Mouse (Mus musculus) heart, embryonic 16.5 days (tissue): ENCODE measurements at regions not wholly inside any gene's neighbourhood (a gene's known extent, or its start where the extent isn't known, plus 50 kb on each side); places are given as distances from the start of the nearest gene placed in this dataset.

Experiments
- ATAC-seq: fragments of 200-750 bp; cut with Nextera tagmentation; replicated peaks from 2 replicates; pipeline ENCODE4 v1.8.0; 2017; ENCODE audit warnings: moderate number of reproducible peaks; ENCODE audit not compliant: insufficient read depth, low FRiP score; ENCODE audit errors: extremely low read depth
- H3K27ac ChIP-seq: fragments of 300-500 bp; sonication (generic); 2 replicates; pipeline ENCODE4 v1.5.1; 2014; ENCODE audit warnings: mild to moderate bottlenecking, low read length, control low read depth, moderate library complexity
- H3K27me3 ChIP-seq: fragments of 300-500 bp; sonication (generic); 2 replicates; pipeline ENCODE4 v1.6.1; 2014; ENCODE audit warnings: low read length, mixed read lengths; ENCODE audit not compliant: control insufficient read depth, insufficient read depth
- H3K36me3 ChIP-seq: fragments of 300-500 bp; sonication (generic); 2 replicates; pipeline ENCODE4 v1.6.1; 2014; ENCODE audit not compliant: control insufficient read depth, insufficient read depth
- H3K4me1 ChIP-seq: fragments of 300-500 bp; sonication (generic); 2 replicates; pipeline ENCODE4 v1.6.1; 2014; ENCODE audit warnings: low read length, mixed read lengths; ENCODE audit not compliant: control insufficient read depth, insufficient read depth
- H3K4me2 ChIP-seq: fragments of 300-500 bp; sonication (generic); 2 replicates; pipeline ENCODE4 v1.6.1; 2014; ENCODE audit warnings: low read depth, mild to moderate bottlenecking, control low read depth, low read length
- H3K4me3 ChIP-seq: fragments of 300-500 bp; sonication (generic); 2 replicates; pipeline ENCODE4 v1.5.1; 2014; ENCODE audit warnings: mild to moderate bottlenecking, control low read depth, low read length
- H3K9ac ChIP-seq: fragments of 300-500 bp; sonication (generic); 2 replicates; pipeline ENCODE4 v1.6.1; 2014; ENCODE audit warnings: low read length, control low read depth
- H3K9me3 ChIP-seq: fragments of 300-500 bp; sonication (generic); replicated peaks from 2 replicates; pipeline ENCODE4 v1.6.1; 2016; ENCODE audit warnings: low read length; ENCODE audit not compliant: control insufficient read depth
- WGBS: fragments of 180-500 bp; shearing (Covaris S2); extraction: QIAGEN DNeasy Blood & Tissue Kit; methylation state at CpG from one replicate; pipeline ENCODE4 v1.1.7; 2014; 5-methylcytosine and 5-hydroxymethylcytosine counted together

- Histone ChIP-seq H3K4me3 (no peak overlapping the region), H3K36me3 (no peaks in the 10 kb centered on the region), H3K4me2 (no peak overlapping the region), H3K27ac (no peak overlapping the region), H3K9me3 (no peaks in the 10 kb centered on the region), H3K9ac (no peak overlapping the region), H3K27me3 (no peaks in the 10 kb centered on the region), H3K4me1 (no peaks in the 10 kb centered on the region)
- ATAC-seq = no peak
- 57% methylated on average over 5 of the region's 5 CpGs for WGBS
Measured at GRCm38 (mm10) chr2:50625233-50625749, 328.7 kb upstream of the Mmadhc start.

- 38% methylated on average over 1 of the region's 1 CpGs for WGBS
- ATAC-seq = no peak
- H3K9ac ChIP-seq = no peak overlapping the region
- H3K27me3 ChIP-seq = no peaks in the 10 kb centered on the region
- no peak overlapping the region for H3K4me2 ChIP-seq
- no peak overlapping the region for H3K27ac ChIP-seq
- H3K36me3 ChIP-seq = no peaks in the 10 kb centered on the region
- H3K4me1 ChIP-seq = no peaks in the 10 kb centered on the region
- H3K9me3 ChIP-seq = no peaks in the 10 kb centered on the region
- no peak overlapping the region for H3K4me3 ChIP-seq
Measured at GRCm38 (mm10) chr2:50609086-50609485, 312.5 kb upstream of the Mmadhc start.

- Histone ChIP-seq H3K4me2 (no peak overlapping the region), H3K27me3 (no peaks in the 10 kb centered on the region), H3K27ac (no peak overlapping the region), H3K4me3 (no peak overlapping the region), H3K9me3 (no peaks in the 10 kb centered on the region), H3K9ac (no peak overlapping the region), H3K36me3 (no peaks in the 10 kb centered on the region), H3K4me1 (no peaks in the 10 kb centered on the region)
- 61% methylated on average over 6 of the region's 6 CpGs for WGBS
- ATAC-seq = no peak; the same call in 1 of the 2 replicates
Measured at GRCm38 (mm10) chr2:50589195-50589594, 292.6 kb upstream of the Mmadhc start.

GRCm38 (mm10) chr2:50588652-50589051 is 292.1 kb upstream of the Mmadhc start:
- Histone ChIP-seq H3K4me2 (no peak overlapping the region), H3K27ac (no peak overlapping the region), H3K9me3 (no peaks in the 10 kb centered on the region), H3K9ac (no peak overlapping the region), H3K4me3 (no peak overlapping the region), H3K4me1 (no peaks in the 10 kb centered on the region), H3K36me3 (no peaks in the 10 kb centered on the region), H3K27me3 (no peaks in the 10 kb centered on the region)
- 74% methylated on average over 6 of the region's 6 CpGs for WGBS
- ATAC-seq = no peak

- no peaks in the 10 kb centered on the region for H3K4me1 ChIP-seq
- H3K9me3 ChIP-seq = no peaks in the 10 kb centered on the region
- H3K27ac ChIP-seq = no peak overlapping the region
- no peaks in the 10 kb centered on the region for H3K27me3 ChIP-seq
- no peaks in the 10 kb centered on the region for H3K36me3 ChIP-seq
- no peak overlapping the region for H3K4me3 ChIP-seq
- no peak for ATAC-seq
- H3K9ac ChIP-seq = no peak overlapping the region
- WGBS = 63% methylated on average over 6 of the region's 6 CpGs
- H3K4me2 ChIP-seq = no peak overlapping the region
Measured at GRCm38 (mm10) chr2:50586321-50587050, 289.9 kb upstream of the Mmadhc start.

GRCm38 (mm10) chr2:50579620-50580019 is 283.0 kb upstream of the Mmadhc start:
- 64% methylated on average over 2 of the region's 2 CpGs for WGBS
- H3K27me3 ChIP-seq = no peaks in the 10 kb centered on the region
- no peak overlapping the region for H3K27ac ChIP-seq
- H3K4me3 ChIP-seq = no peak overlapping the region
- H3K9me3 ChIP-seq = no peaks in the 10 kb centered on the region
- ATAC-seq = no peak
- no peak overlapping the region for H3K9ac ChIP-seq
- no peak overlapping the region for H3K4me2 ChIP-seq
- H3K36me3 ChIP-seq = no peaks in the 10 kb centered on the region
- no peaks in the 10 kb centered on the region for H3K4me1 ChIP-seq

- Histone ChIP-seq H3K9ac (no peak overlapping the region), H3K27me3 (no peaks in the 10 kb centered on the region), H3K9me3 (no peaks in the 10 kb centered on the region), H3K4me3 (no peak overlapping the region), H3K4me1 (no peaks in the 10 kb centered on the region), H3K27ac (no peak overlapping the region), H3K4me2 (no peak overlapping the region), H3K36me3 (no peaks in the 10 kb centered on the region)
- 59% methylated on average over 6 of the region's 6 CpGs for WGBS
- no peak for ATAC-seq
Measured at GRCm38 (mm10) chr2:50578278-50579043, 281.9 kb upstream of the Mmadhc start.

- H3K36me3 ChIP-seq = no peaks in the 10 kb centered on the region
- H3K4me3 ChIP-seq = no peak overlapping the region
- H3K4me2 ChIP-seq = no peak overlapping the region
- H3K27ac ChIP-seq = no peak overlapping the region
- H3K4me1 ChIP-seq = no peaks in the 10 kb centered on the region
- no peak overlapping the region for H3K9ac ChIP-seq
- 83% methylated on average over 9 of the region's 9 CpGs for WGBS
- H3K9me3 ChIP-seq = no peaks in the 10 kb centered on the region
- no peak for ATAC-seq
- H3K27me3 ChIP-seq = no peaks in the 10 kb centered on the region
Measured at GRCm38 (mm10) chr2:50577736-50578135, 281.1 kb upstream of the Mmadhc start.

- no peak overlapping the region for H3K4me3 ChIP-seq
- no peak overlapping the region for H3K27ac ChIP-seq
- ATAC-seq = no peak
Measured at GRCm38 (mm10) chr2:50573455-50573854, 276.9 kb upstream of the Mmadhc start.

More at GRCm38 (mm10) chr2:50573455-50573854, 276.9 kb upstream of the Mmadhc start:
- Histone ChIP-seq H3K9ac (no peak overlapping the region), H3K36me3 (no peaks in the 10 kb centered on the region), H3K4me2 (no peak overlapping the region), H3K4me1 (no peaks in the 10 kb centered on the region), H3K9me3 (no peaks in the 10 kb centered on the region), H3K27me3 (no peaks in the 10 kb centered on the region)
- WGBS = 47% methylated on average over 3 of the region's 3 CpGs
